15 mouse cellular contexts compared by ENCODE assay signal in the genomic region with DNA sequence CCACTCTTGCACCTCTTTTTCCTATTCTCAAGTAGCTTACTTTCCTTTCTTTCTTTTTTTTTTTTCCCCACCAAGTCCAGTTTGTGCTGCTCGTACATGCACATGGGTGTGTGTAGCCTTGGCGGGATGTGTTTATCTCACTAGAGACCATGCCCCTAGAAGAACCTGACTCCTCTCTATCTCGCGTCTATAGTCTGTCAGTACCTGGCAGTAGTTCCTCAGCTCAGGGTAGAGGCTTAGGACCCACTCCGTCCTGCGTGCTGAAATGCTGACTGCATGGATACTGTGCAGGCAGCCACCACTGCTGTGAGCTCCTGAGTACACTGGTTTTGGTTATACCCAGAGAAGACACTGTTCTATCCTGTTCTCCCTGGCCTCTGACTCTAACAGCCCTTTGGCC.
"Had no signal": no experiment of that assay in that cellular context is flagged by ENCODE, and none has a peak within 500 bp of the region (broad histone marks: within the 10 kb centered on the region; RNA-seq: fewer than 3 reads in every experiment).

No protein-coding gene starts in this region.

- H3K27ac ChIP-seq: intestine, embryonic 15.5 days; kidney, embryonic 15.5 days; limb, embryonic 13.5 days; midbrain, embryonic 10.5 days; neural tube, embryonic 15.5 days had no signal

- H3K36me3 ChIP-seq: intestine, embryonic 15.5 days; neural tube, embryonic 15.5 days had no signal

- H3K27me3 ChIP-seq: intestine, embryonic 15.5 days; kidney, embryonic 15.5 days; limb, embryonic 13.5 days; neural tube, embryonic 15.5 days had no signal

- H3K9ac ChIP-seq: intestine, embryonic 15.5 days; kidney, embryonic 15.5 days; limb, embryonic 13.5 days; neural tube, embryonic 15.5 days had no signal

- ATAC-seq: hindbrain, embryonic 16.5 days; intestine, embryonic 15.5 days had no signal

- DNase-seq: kidney, adult 2 months; kidney, postnatal 14 days; left cerebral cortex, postnatal 4 days; lung, adult 18-20 months; midbrain, embryonic 14.5 days; right cerebral cortex, adult 18-20 months; spleen, adult 18-20 months; thymus, adult 2 months had no signal

- H3K4me2 ChIP-seq: intestine, embryonic 15.5 days; kidney, embryonic 15.5 days; limb, embryonic 13.5 days; neural tube, embryonic 15.5 days had no signal

- H3K9me3 ChIP-seq: intestine, embryonic 15.5 days; kidney, embryonic 15.5 days; limb, embryonic 13.5 days; midbrain, embryonic 10.5 days; neural tube, embryonic 15.5 days had no signal

- H3K4me3 ChIP-seq: intestine, embryonic 15.5 days; kidney, embryonic 15.5 days; limb, embryonic 13.5 days; midbrain, embryonic 10.5 days; myocyte; neural tube, embryonic 15.5 days had no signal
